Mouse (Mus musculus): ENCODE measurements at regions not wholly inside any gene's neighbourhood (a gene's known extent, or its start where the extent isn't known, plus 50 kb on each side); places are given as distances from the start of the nearest gene placed in this dataset.

DNA sequence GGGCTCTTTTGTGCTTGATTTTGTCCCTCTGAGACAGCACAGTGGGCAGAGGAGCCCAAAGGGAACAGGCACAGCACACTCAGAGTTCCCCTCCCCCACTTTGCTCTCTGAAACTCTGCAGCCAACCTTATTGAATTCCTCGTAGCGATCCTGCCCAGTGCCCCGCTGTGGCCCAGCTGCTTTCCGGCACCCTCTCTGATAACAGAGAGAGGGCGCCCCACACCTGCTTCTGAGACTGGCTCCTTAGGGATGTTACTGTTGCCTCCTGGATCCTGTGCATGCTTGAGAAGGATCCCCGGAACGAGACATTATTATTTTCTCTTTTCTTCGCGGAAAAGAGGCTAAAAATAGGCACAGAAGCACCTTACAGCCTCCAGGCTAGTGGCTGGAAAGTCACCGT, 179.0 kb downstream of the 1700010I14Rik start:
- TF ChIP-seq CTCF (IDR thresholded peaks at IDR 0.05; ENCODE audit: extremely low read depth, insufficient read depth, low read length) (peak; percentile 62), POLR2A (IDR thresholded peaks at IDR 0.05; ENCODE audit: extremely low read depth, insufficient read depth, low read length) (no peak)
- 0 out of 2 replicates have a peak overlapping the region, but pooled peaks have one; percentile 13 for H3K27ac ChIP-seq (ENCODE audit: insufficient read depth, low read length)
- H3K4me3 ChIP-seq (ENCODE audit: insufficient read depth, low read length) = peak overlapping the region; percentile 32
- H3K4me1 ChIP-seq (ENCODE audit: control insufficient read depth, insufficient read depth, low read length) = peaks cover 3% of the 10 kb centered on the region; the same call in 1 of the 2 replicates

DNA sequence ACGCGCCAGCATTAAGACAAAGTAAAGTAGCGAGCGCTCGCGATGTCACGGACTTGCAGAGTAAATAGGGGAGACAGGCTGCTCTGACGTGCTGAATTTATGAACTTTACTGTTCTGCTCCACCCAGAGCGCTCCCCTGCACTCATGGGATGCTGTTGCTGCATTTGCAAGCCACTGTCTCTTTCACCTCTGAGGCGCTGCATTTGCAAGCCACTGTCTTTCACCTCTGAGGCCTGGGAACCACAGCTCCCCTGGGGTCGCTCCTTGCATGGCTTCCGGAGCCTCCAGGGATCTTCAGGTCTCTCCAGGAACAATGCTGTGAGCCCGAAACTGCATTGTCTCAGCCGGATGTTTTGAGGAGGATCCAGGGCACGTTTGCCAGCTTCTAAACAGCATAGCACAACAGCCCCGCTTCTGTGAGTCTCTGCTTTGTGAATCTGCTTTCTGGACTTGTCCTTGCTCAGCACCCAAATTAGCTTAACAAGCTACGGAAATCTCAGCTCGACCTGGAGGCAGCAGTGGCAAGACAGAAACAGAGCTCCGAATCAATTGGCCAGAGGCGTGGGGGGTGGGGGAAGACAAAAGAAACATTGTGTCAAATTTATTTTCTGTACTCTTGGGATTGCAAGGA, 179.6 kb downstream of the 1700010I14Rik start:
- Histone ChIP-seq H3K4me1 (ENCODE audit: control insufficient read depth, insufficient read depth, low read length) (peaks cover 3% of the 10 kb centered on the region; the same call in 1 of the 2 replicates), H3K27ac (ENCODE audit: insufficient read depth, low read length) (0 out of 2 replicates have a peak overlapping the region, but pooled peaks have one; percentile 13), H3K4me3 (ENCODE audit: insufficient read depth, low read length) (peak overlapping the region; percentile 32)
- 0 out of 2 replicates have a peak, but pooled peaks have one; percentile 2 for TF ChIP-seq POLR2A (IDR thresholded peaks at IDR 0.05; ENCODE audit: extremely low read depth, insufficient read depth, low read length)
- no peak for TF ChIP-seq CTCF (IDR thresholded peaks at IDR 0.05; ENCODE audit: extremely low read depth, insufficient read depth, low read length)

GRCm38 (mm10) chr17:9168411-9168810, 180.3 kb downstream of the 1700010I14Rik start:
- Histone ChIP-seq H3K4me3 (ENCODE audit: insufficient read depth, low read length) (peak overlapping the region; percentile 32), H3K4me1 (ENCODE audit: control insufficient read depth, insufficient read depth, low read length) (peaks cover 3% of the 10 kb centered on the region; the same call in 1 of the 2 replicates), H3K27ac (ENCODE audit: insufficient read depth, low read length) (peak overlapping the region; percentile 2; the same call in 1 of the 2 replicates)
- no peak for TF ChIP-seq POLR2A (IDR thresholded peaks at IDR 0.05; ENCODE audit: extremely low read depth, insufficient read depth, low read length)
- TF ChIP-seq CTCF (IDR thresholded peaks at IDR 0.05; ENCODE audit: extremely low read depth, insufficient read depth, low read length) = peak; percentile 95

DNA sequence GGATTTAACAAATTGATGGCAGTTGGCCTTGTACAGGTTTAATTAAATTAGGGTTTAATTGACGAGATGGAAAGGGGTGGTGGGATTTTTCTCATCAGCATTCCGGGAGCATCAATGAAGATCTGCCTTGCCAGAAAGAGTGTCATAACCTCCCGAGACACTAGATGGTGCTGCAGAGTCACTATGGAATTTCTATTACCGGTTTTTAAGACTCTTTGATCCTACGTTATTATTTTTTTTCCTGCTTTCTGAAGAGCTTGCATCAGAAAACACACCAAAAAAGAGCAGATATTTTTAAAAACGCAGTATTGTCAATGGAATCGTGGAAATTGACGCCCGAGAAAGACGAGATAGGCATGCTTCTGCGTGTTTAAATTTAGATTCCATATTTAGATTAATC, 181.2 kb downstream of the 1700010I14Rik start:
- Histone ChIP-seq H3K4me3 (ENCODE audit: insufficient read depth, low read length) (no peak overlapping the region), H3K4me1 (ENCODE audit: control insufficient read depth, insufficient read depth, low read length) (peaks cover 3% of the 10 kb centered on the region; the same call in 1 of the 2 replicates), H3K27ac (ENCODE audit: insufficient read depth, low read length) (no peak overlapping the region)
- TF ChIP-seq POLR2A (IDR thresholded peaks at IDR 0.05; ENCODE audit: extremely low read depth, insufficient read depth, low read length) (no peak), CTCF (IDR thresholded peaks at IDR 0.05; ENCODE audit: extremely low read depth, insufficient read depth, low read length) (peak; percentile 65)

DNA sequence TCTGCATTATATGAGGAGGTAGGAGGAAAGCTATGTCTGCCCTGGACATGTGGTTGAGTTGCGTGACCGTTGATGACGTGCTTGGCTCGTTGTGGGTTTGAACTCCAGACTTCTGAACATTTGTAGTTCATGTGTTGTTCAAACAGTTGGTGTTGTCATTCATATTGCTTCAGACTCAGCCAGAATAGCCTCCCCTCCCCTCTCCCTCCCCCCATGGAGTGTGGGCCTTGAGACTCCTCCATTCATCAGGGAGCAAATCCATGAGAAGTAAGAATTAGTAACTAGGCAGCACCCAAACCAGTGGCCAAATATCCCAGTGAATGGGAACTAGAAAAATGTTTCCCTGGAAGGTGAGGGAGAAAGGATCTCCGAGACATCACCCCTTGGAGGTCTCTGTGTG, 209.0 kb downstream of the 1700010I14Rik start:
- Histone ChIP-seq H3K4me1 (ENCODE audit: control insufficient read depth, insufficient read depth, low read length) (no peaks in the 10 kb centered on the region), H3K27ac (ENCODE audit: insufficient read depth, low read length) (no peak overlapping the region), H3K4me3 (ENCODE audit: insufficient read depth, low read length) (no peak overlapping the region)
- TF ChIP-seq POLR2A (IDR thresholded peaks at IDR 0.05; ENCODE audit: extremely low read depth, insufficient read depth, low read length) (no peak), CTCF (IDR thresholded peaks at IDR 0.05; ENCODE audit: extremely low read depth, insufficient read depth, low read length) (no peak)

DNA sequence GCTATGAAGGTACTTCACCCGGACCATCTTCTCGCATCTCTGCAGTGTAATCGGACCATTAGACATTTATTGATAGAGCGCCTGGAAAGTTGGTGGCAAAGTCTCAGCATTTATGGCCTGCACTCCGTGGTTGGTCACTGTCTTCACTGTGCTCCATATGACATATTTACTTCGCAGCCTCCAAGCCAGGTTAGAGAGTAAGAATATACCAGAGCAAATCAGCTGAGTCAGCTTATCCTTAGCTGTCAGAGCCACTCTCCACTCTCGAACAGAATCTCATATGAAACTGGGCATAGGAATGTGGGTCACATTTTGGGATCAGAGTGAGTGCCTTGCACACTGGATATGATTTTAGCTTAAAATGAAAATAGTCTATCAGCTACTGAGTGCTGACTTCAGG, 212.3 kb downstream of the 1700010I14Rik start:
- TF ChIP-seq POLR2A (IDR thresholded peaks at IDR 0.05; ENCODE audit: extremely low read depth, insufficient read depth, low read length) = no peak
- TF ChIP-seq CTCF (IDR thresholded peaks at IDR 0.05; ENCODE audit: extremely low read depth, insufficient read depth, low read length) = no peak
- no peak overlapping the region for H3K27ac ChIP-seq (ENCODE audit: insufficient read depth, low read length)
- no peaks in the 10 kb centered on the region for H3K4me1 ChIP-seq (ENCODE audit: control insufficient read depth, insufficient read depth, low read length)
- H3K4me3 ChIP-seq (ENCODE audit: insufficient read depth, low read length) = no peak overlapping the region

GRCm38 (mm10) chr17:9202496-9202895, 214.4 kb downstream of the 1700010I14Rik start:
- Histone ChIP-seq H3K4me1 (ENCODE audit: control insufficient read depth, insufficient read depth, low read length) (no peaks in the 10 kb centered on the region), H3K4me3 (ENCODE audit: insufficient read depth, low read length) (no peak overlapping the region), H3K27ac (ENCODE audit: insufficient read depth, low read length) (no peak overlapping the region)
- TF ChIP-seq CTCF (IDR thresholded peaks at IDR 0.05; ENCODE audit: extremely low read depth, insufficient read depth, low read length) (no peak), POLR2A (IDR thresholded peaks at IDR 0.05; ENCODE audit: extremely low read depth, insufficient read depth, low read length) (no peak)

DNA sequence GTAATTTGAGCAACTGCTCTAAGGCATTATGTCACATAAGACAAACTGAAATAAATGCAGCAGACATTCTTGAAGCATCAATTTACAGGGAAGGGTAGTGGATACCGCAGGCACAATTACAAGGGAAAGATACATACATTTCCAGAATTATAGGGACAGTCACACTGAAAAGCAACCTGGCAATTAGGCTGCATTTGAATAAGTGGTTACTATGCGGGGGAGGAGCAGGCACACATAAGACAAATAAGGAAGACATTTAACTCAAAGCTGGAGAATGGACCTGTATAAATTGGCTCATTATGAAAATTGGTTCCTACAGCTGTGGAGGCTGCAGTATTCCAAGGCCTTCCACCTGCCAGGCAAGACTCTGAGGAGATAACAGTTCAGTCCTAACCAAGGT, 211.2 kb upstream of the Gm17728 start:
- Histone ChIP-seq H3K4me1 (ENCODE audit: control insufficient read depth, insufficient read depth, low read length) (no peaks in the 10 kb centered on the region), H3K27ac (ENCODE audit: insufficient read depth, low read length) (no peak overlapping the region), H3K4me3 (ENCODE audit: insufficient read depth, low read length) (no peak overlapping the region)
- no peak for TF ChIP-seq POLR2A (IDR thresholded peaks at IDR 0.05; ENCODE audit: extremely low read depth, insufficient read depth, low read length)

DNA sequence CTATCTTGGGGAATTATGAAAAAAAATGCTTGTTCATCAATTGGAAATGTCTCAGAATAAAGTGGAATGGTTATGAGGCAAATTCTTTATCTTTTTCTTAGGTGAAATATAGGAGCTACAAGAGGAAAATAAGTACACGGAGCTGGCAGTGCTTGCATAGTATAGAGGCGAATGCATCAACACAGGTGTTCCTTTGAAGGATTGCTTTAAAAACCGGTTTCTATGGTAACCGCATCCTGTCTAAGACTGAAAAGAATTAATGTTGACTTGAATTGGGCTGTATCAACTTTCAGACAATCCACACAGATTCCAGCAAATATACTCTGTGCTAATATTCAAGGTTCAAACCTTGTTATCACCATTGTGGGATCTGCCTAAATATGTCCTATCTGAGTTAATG, 198.8 kb upstream of the Gm17728 start:
- H3K27ac ChIP-seq (ENCODE audit: insufficient read depth, low read length) = no peak overlapping the region

DNA sequence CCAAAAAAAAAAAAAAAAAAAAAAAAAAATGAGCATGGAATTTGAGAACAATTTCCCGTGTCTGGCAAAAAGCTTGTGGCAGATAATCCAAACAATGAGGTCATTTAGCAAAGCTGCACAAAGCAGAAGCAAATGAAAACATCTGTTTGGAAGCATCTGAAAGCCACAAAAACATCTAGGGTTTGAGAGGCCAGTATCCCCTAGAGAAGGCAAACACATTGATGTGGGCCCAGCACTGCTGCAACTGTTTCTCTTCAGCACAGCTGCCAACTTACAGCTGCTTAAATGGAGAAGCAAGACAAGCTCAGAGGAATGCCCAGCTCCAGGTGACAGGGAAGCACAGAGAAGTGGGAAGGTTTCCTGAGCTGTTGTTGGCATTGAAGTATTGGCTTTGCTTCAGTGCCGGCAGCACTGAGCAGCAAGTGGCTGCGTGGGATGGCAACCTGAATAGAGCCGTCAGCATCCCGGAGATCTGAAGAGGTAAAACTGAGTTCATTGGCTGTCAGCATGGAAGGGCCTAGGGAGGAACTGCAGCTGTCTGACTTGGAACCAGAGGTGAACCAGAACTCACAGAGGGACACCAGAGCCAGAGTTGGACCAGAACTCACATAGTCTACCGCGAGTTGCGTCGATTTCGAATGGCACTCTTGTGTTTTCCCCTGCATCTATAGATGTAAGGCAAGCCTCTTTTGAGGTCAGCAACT, 193.8 kb upstream of the Gm17728 start:
- H3K4me3 ChIP-seq (ENCODE audit: insufficient read depth, low read length) = no peak overlapping the region

More for the DNA sequence above, 198.8 kb upstream of the Gm17728 start:
- TF ChIP-seq POLR2A (IDR thresholded peaks at IDR 0.05; ENCODE audit: extremely low read depth, insufficient read depth, low read length) (no peak), CTCF (IDR thresholded peaks at IDR 0.05; ENCODE audit: extremely low read depth, insufficient read depth, low read length) (no peak)
- H3K4me1 ChIP-seq (ENCODE audit: control insufficient read depth, insufficient read depth, low read length) = no peaks in the 10 kb centered on the region
- no peak overlapping the region for H3K4me3 ChIP-seq (ENCODE audit: insufficient read depth, low read length)

More for the DNA sequence above, 193.8 kb upstream of the Gm17728 start:
- H3K4me1 ChIP-seq (ENCODE audit: control insufficient read depth, insufficient read depth, low read length) = no peaks in the 10 kb centered on the region
- H3K27ac ChIP-seq (ENCODE audit: insufficient read depth, low read length) = no peak overlapping the region
- no peak for TF ChIP-seq POLR2A (IDR thresholded peaks at IDR 0.05; ENCODE audit: extremely low read depth, insufficient read depth, low read length)
- no peak for TF ChIP-seq CTCF (IDR thresholded peaks at IDR 0.05; ENCODE audit: extremely low read depth, insufficient read depth, low read length)

Data from cortical plate, adult 2 months (tissue).